Mouse (Mus musculus) gastrocnemius, adult 8-10 months (tissue): Measurements from ENCODE around the gene Ttll10. TPM values are rescaled to one million over a fixed set of nuclear protein-coding genes. Genes with fewer than 3 reads are reported as not detected.

Experiments used
- DNase-seq, 2 experiments: peaks; one replicate each; pipeline ENCODE4 v3.0.0; 2022; ENCODE audit warnings: low spot score in 2 of 2
- microRNA-seq: library from miRNA; unstranded; fragments of <30 nt; microRNA quantifications from one replicate; pipeline ENCODE4 v1.2.0, GENCODE M21; 2022
- total RNA-seq, 4 experiments: library from RNA; stranded (reverse); gene quantifications; 2 replicates each; pipeline ENCODE4 v1.2.4; 2022

Ttll10 gene
- total RNA-seq, 4 experiments from 2014 or later = not detected

DNA sequence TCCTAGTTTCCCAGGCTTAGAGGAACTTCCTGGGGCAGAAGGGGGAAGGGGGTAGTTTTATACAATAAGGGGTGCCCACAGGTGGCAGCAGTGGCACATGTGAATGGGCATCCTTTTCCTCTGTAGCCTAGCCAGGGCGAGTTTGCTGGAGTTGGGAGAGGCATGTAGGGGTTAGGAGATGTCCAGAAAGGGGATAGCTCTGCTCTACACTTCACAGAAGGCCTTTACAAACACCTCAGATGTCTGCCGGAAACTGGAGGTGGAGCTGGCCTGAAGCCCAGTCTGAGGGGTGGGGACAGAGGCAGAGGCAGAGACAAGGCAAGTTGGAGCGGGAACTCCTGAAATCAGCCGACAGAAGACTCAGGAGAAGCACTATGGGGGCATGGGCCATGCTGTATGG, 33.2 kb downstream of the Ttll10 start, which contains the start of gene Tnfrsf18:
TSS of gene Tnfrsf18 (plus strand) at position 152 of the 400 bp plus-strand sequence.
- no peak for DNase-seq

- peak; percentile 43 to 64 for DNase-seq
These were observed 35.0 kb downstream of the Ttll10 start for GRCm38 (mm10) chr4:156024184-156024583.

GRCm38 (mm10) chr4:156023520-156023919, 35.7 kb downstream of the Ttll10 start:
- DNase-seq = no peak

DNA sequence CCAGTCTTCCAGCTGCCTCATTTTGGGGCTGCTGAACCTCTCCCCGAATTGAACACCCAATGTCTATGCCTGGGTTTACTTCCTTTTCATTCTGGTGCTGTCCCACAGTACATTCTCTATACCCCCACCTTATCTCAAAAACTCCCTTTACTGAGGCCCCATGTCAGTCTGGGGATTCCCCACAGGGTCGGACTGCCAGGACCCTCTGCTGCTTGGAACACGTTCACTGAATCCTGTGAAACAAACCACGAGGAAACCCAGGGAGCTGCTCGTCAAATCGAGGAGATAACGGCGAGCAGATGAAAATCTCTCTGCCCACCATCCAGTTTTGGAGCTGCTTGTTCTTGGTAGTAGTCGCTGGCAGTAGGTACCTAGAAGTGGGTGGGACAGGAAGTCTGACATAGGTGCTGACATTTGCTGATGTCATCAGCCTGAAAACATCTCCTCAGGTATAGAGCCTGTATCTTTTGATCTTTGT, 37.2 kb downstream of the Ttll10 start:
- DNase-seq = no peak

- DNase-seq = no peak
These were observed 37.8 kb downstream of the Ttll10 start for GRCm38 (mm10) chr4:156021381-156021780.

GRCm38 (mm10) chr4:156019771-156020170, 39.4 kb downstream of the Ttll10 start:
- peak in 1 of 2 experiments; percentile 36 for DNase-seq

DNA sequence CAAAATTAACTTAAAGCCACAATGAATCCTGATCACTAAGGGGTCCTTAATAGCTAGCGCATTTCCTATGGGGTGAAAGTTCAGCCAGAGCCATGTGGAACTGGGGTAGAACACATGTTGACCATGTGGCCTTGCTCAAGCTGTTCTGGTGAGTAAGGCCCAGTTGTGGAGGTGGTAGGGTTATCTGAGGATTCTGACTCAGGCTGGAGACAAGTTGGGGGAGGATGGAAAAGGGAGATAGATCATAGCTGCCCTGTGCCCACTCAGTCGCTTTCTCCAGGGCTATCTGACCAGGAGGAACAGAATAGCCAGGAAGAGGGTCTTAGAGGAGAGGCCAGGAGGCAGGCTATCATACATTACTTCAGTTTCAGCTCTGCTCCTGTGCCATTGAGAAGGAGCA, 44.8 kb downstream of the Ttll10 start:
- no peak for DNase-seq

GRCm38 (mm10) chr4:156013637-156014036, 45.6 kb downstream of the Ttll10 start, which contains the start of gene Tnfrsf4:
Tnfrsf4 (plus strand) TSS chr4:156013843.
- DNase-seq = no peak

- DNase-seq = no peak
These were observed 50.8 kb downstream of the Ttll10 start for GRCm38 (mm10) chr4:156008369-156008768.

DNA sequence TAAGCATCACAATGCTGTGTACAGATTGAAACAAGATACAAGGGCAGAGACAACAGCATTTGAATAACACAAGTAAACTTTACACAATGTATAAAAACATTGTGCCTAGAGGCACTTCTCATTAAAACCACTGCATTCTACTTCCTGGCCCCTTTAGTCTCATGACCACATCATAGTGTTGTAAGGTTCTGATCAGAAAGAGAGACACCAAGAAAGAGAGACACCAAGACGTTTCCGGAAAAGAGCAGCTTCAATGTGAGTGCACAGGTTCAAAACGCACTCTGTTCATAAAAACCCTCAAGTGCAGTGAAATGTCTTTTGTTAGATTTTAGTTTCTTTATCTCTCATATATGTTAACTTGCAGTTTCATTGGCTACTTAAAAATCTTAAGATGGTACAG, 55.1 kb downstream of the Ttll10 start:
- DNase-seq = no peak

DNA sequence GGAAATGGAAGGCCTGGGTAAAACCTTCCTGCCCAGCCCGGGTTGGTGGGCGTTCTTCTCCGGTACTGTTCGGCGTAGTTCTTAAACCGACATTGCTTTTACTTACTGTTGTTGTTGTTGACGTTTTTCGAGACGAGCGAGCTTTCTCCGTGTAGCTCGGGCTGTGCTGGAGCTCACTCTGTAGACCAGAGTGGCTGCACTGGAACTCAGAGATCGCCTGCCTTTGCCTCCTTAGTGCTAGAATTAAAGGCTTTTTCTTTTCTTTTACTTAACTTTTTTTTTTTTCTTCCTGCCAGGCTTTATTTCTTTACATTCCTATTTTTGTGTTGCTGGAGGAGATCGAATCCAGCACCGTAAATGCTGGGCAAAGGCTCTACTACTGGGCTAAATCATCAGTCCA, 65.6 kb downstream of the Ttll10 start:
- no peak for DNase-seq

DNA sequence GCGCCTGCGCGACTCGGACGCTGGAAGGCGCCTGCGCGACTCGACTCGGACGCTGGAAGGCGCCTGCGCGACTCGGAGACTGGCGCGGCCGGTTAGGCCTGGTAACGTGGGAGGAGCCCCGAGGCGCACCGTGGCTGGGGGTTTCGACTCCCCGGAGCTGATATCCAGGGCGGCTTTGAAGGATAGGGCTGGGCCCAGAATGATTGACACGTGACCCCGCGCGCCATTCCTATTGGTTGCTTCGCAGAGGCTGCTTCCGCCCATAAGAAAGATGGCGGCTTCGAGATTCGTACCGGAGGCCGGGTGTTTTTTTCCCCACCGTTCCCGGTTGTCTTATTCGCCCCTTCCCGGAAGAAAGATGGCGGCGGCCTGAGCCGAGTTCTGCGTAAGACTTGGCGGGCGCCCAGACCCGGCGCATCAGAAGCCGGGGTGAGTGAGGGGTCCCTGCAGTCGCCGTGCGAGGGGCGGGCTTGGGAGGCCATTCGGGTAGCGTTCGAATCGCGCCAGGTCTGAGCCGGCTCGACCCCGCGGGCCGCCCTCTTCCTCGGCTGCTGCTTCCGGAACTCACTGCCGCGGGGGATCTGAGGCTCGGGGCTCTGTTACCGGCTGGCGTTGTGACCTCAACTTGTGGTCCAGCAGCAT, 66.2 kb downstream of the Ttll10 start:
- peak; percentile 92 to 94 for DNase-seq

GRCm38 (mm10) chr4:155992241-155992905, 66.8 kb downstream of the Ttll10 start, which contains the start of the genes B3galt6 and Sdf4:
B3galt6 (minus strand) TSS chr4:155992649.
Sdf4 (plus strand) TSS chr4:155992872.
- peak; percentile 74 to 81 for DNase-seq

GRCm38 (mm10) chr4:155991908-155992230, 67.3 kb downstream of the Ttll10 start:
- DNase-seq = no peak

DNA sequence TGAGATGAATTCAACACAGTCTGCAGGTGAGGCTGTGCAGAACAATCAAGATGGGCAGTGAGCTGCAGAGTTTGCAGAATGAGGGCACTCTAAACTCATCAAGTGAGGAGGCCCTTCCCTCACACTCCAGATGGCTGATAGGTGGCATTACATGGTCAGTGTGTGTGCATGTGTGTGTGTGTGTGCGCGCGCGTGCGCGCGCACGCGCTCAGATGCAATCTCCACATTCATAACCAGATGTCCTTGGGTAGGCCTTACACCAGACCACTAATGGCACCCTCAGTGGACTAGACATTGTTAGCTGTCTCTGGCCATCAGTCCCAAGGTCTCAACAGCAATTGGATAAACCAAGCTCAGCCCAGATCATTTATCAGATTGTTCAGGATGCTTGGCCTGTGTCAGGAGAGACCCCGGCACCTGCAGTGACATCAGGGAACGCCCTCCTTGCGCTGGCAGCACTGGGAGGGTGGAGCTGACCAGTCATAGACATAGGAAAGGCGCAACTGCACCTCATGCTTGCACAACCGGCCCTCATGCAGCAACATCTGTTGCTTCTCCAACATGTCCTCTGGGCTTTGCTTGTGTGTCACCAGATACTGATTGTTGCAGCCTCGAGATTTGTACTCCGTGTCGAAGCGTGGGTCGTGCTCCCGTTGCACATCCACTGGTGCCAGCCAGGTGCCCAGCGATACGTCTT, 67.9 kb downstream of the Ttll10 start:
- no peak for DNase-seq

Small RNA genes lying within 50 kb of the gene (microRNA-seq; reads per million reads assigned to microRNA genes)
- gene Mir200a (not detected), gene Mir200b (5.0 reads per million), gene Mir429 (5.0 reads per million)

Other genes starting within 250 kb of the Ttll10 start
- 10 to 100 TPM; 11.6 to 19.5 (median 15.0) TPM for gene Ccnl2, start 246.9 kb downstream of the Ttll10 start, total RNA-seq
- gene Aurkaip1, start 228.1 kb downstream of the Ttll10 start, total RNA-seq = 10 to 100 TPM; 73.1 to 83.9 (median 79.0) TPM
- 10 to 100 TPM; 16.5 to 34.5 (median 24.9) TPM for gene Mxra8, start 219.7 kb downstream of the Ttll10 start, total RNA-seq
- 100 to 1,000 TPM; 117 to 124 (median 120) TPM for gene Dvl1, start 212.0 kb downstream of the Ttll10 start, total RNA-seq
- under 1 TPM in 2 of 4 experiments, not detected in 2; 0.11 to 0.12 TPM for gene Tas1r3, start 196.1 kb downstream of the Ttll10 start, total RNA-seq
- gene Cptp, start 190.0 kb downstream of the Ttll10 start, total RNA-seq = 10 to 100 TPM; 11.0 to 18.7 (median 16.1) TPM
- gene Ints11, start 189.9 kb downstream of the Ttll10 start, total RNA-seq = 10 to 100 TPM; 13.0 to 16.8 (median 14.1) TPM
- 10 to 100 TPM; 14.2 to 17.0 (median 14.9) TPM for gene Pusl1, start 167.6 kb downstream of the Ttll10 start, total RNA-seq
- gene Acap3, start 167.6 kb downstream of the Ttll10 start, total RNA-seq = 1 to 10 TPM; 5.6 to 8.3 (median 7.2) TPM
- 10 to 100 TPM; 53.4 to 69.1 (median 58.7) TPM for gene Ube2j2, start 115.6 kb downstream of the Ttll10 start, total RNA-seq
- 10 to 100 TPM; 14.6 to 22.4 (median 20.8) TPM for gene C1qtnf12, start 97.1 kb downstream of the Ttll10 start, total RNA-seq
- gene B3galt6, start 66.8 kb downstream of the Ttll10 start, total RNA-seq = 1 to 10 TPM in 3 of 4 experiments, under 1 TPM in 1; 0.94 to 1.8 (median 1.6) TPM
- 10 to 100 TPM; 68.8 to 85.8 (median 77.5) TPM for gene Sdf4, start 66.5 kb downstream of the Ttll10 start, total RNA-seq
- gene Tnfrsf4, start 45.6 kb downstream of the Ttll10 start, total RNA-seq = 1 to 10 TPM in 3 of 4 experiments, under 1 TPM in 1; 0.65 to 1.9 (median 1.4) TPM
- not detected for gene Tnfrsf18, start 33.2 kb downstream of the Ttll10 start, total RNA-seq
- gene 9430015G10Rik, start 50.6 kb upstream of the Ttll10 start, total RNA-seq = 1 to 10 TPM; 2.1 to 4.2 (median 2.4) TPM
- not detected for gene Rnf223, start 71.1 kb upstream of the Ttll10 start, total RNA-seq
- 1 to 10 TPM; 3.3 to 5.9 (median 4.4) TPM for gene Agrn, start 138.1 kb upstream of the Ttll10 start, total RNA-seq
- gene Isg15, start 141.4 kb upstream of the Ttll10 start, total RNA-seq = under 1 TPM in 2 of 4 experiments, not detected in 2; 0.34 to 0.67 TPM
- 1 to 10 TPM; 4.3 to 6.3 (median 4.8) TPM for gene AW011738, start 143.9 kb upstream of the Ttll10 start, total RNA-seq
- gene Perm1, start 156.5 kb upstream of the Ttll10 start, total RNA-seq = 100 to 1,000 TPM; 149 to 208 (median 179) TPM
- gene Plekhn1, start 175.4 kb upstream of the Ttll10 start, total RNA-seq = 1 to 10 TPM; 5.5 to 6.6 (median 6.2) TPM
- 10 to 100 TPM; 30.9 to 38.1 (median 32.1) TPM for gene Noc2l, start 176.6 kb upstream of the Ttll10 start, total RNA-seq
- gene Samd11, start 196.2 kb upstream of the Ttll10 start, total RNA-seq = not detected